Comparison of ENCODE assay signal across 8 mouse cellular contexts in genomic region chr13:60488131-60488883, GRCm38 (mm10).
DNase-seq lines count a peak whose midpoint lies in the region; ATAC-seq and TF ChIP-seq lines count a peak whose summit lies in the region.

No protein-coding gene starts in this region.

- no peak for TF ChIP-seq CTCF in cerebellum, adult 2 months (IDR thresholded peaks at IDR 0.05; ENCODE audit: borderline replicate concordance, insufficient read depth, low read depth, low read length)
- no peak for TF ChIP-seq CTCF in gastrocnemius, adult 2 months (IDR thresholded peaks at IDR 0.05)
- TF ChIP-seq CTCF in kidney, postnatal 0 days (IDR thresholded peaks at IDR 0.05; ENCODE audit: low read depth), result no peak

- 0 out of 2 replicates have a peak, but pooled peaks cover 8% of the 10 kb centered on the region for H3K9me3 ChIP-seq in limb, embryonic 13.5 days
- no peaks in the 10 kb centered on the region; the same call in 1 of the 2 replicates for H3K9me3 ChIP-seq in limb, embryonic 10.5 days (replicated peaks)
- H3K9me3 ChIP-seq in kidney, postnatal 0 days (replicated peaks; ENCODE audit: low read length), result no peaks in the 10 kb centered on the region
- H3K9me3 ChIP-seq in neural tube, embryonic 14.5 days (ENCODE audit: control insufficient read depth, low read length), result no peaks in the 10 kb centered on the region

- H3K4me3 ChIP-seq in limb, embryonic 13.5 days, result no peak overlapping the region
- H3K4me3 ChIP-seq in limb, embryonic 10.5 days, result no peak overlapping the region
- H3K4me3 ChIP-seq in cerebellum, adult 2 months (replicated peaks; ENCODE audit: insufficient read depth, low read depth, low read length), result no peak overlapping the region
- peak overlapping the region; percentile 44 for H3K4me3 ChIP-seq in gastrocnemius, adult 2 months
- H3K4me3 ChIP-seq in kidney, postnatal 0 days (replicated peaks; ENCODE audit: low read depth, low read length), result no peak overlapping the region
- H3K4me3 ChIP-seq in neural tube, embryonic 14.5 days (ENCODE audit: low read depth, low read length), result no peak overlapping the region

- intact Hi-C loops in gastrocnemius, adult 2 months (cut with DNase I), result no loop called here

- TF ChIP-seq POLR2A in cerebellum, adult 2 months (IDR thresholded peaks at IDR 0.05; ENCODE audit: borderline replicate concordance, insufficient read depth, low read length), result no peak

- H3K27ac ChIP-seq in limb, embryonic 13.5 days, result peak overlapping the region; percentile 72
- no peak overlapping the region for H3K27ac ChIP-seq in limb, embryonic 10.5 days
- no peak overlapping the region; the same call in 1 of the 2 replicates for H3K27ac ChIP-seq in cerebellum, adult 2 months (ENCODE audit: insufficient read depth, low read length)
- H3K27ac ChIP-seq in gastrocnemius, adult 2 months, result peak overlapping the region; percentile 93
- peak overlapping the region; percentile 76 for H3K27ac ChIP-seq in kidney, postnatal 0 days
- peak overlapping the region; percentile 4 for H3K27ac ChIP-seq in neural tube, embryonic 14.5 days (ENCODE audit: low read depth, low read length)

- ATAC-seq in limb, embryonic 13.5 days (ENCODE audit: low FRiP score, low read depth), result peak; percentile 82
- ATAC-seq in kidney, postnatal 0 days (replicated peaks; ENCODE audit: low FRiP score, low read depth), result 0 out of 2 replicates have a peak, but pooled peaks have one; percentile 34
- peak; percentile 34; the same call in 1 of the 2 replicates for ATAC-seq in neural tube, embryonic 14.5 days (ENCODE audit: low read depth)

- no peak overlapping the region; the same call in 1 of the 2 replicates for H3K4me2 ChIP-seq in limb, embryonic 13.5 days (replicated peaks)
- H3K4me2 ChIP-seq in kidney, postnatal 0 days (ENCODE audit: low read length), result no peak overlapping the region
- no peak overlapping the region for H3K4me2 ChIP-seq in neural tube, embryonic 14.5 days (ENCODE audit: low read depth, low read length)

- 58% methylated on average over 13 of the region's 13 CpGs for WGBS in limb, embryonic 13.5 days
- 84% methylated on average over 13 of the region's 13 CpGs for WGBS in limb, embryonic 10.5 days
- WGBS in cerebellum, adult 2 months, result 21% methylated on average over 13 of the region's 13 CpGs
- WGBS in kidney, postnatal 0 days, result 27% methylated on average over 13 of the region's 13 CpGs
- WGBS in neural tube, embryonic 14.5 days, result 45% methylated on average over 13 of the region's 13 CpGs

- H3K9ac ChIP-seq in limb, embryonic 13.5 days, result no peak overlapping the region
- H3K9ac ChIP-seq in kidney, postnatal 0 days (ENCODE audit: low read depth, low read length), result no peak overlapping the region
- no peak overlapping the region for H3K9ac ChIP-seq in neural tube, embryonic 14.5 days (replicated peaks; ENCODE audit: low read depth, low read length)

- no peaks in the 10 kb centered on the region for H3K36me3 ChIP-seq in limb, embryonic 13.5 days
- no peaks in the 10 kb centered on the region for H3K36me3 ChIP-seq in limb, embryonic 10.5 days
- no peaks in the 10 kb centered on the region for H3K36me3 ChIP-seq in kidney, postnatal 0 days (ENCODE audit: insufficient read depth, low read length)
- no peaks in the 10 kb centered on the region for H3K36me3 ChIP-seq in neural tube, embryonic 14.5 days (ENCODE audit: control insufficient read depth, insufficient read depth, low read length)

- DNase-seq in limb, embryonic 10.5 days (ENCODE audit: low spot score), result no peak
- DNase-seq in cerebellum, adult 2 months, result peak; percentile 63 to 78
- peak; percentile 87 for DNase-seq in gastrocnemius, adult 2 months
- DNase-seq in kidney, postnatal 0 days (ENCODE audit: low spot score), result peak; percentile 74
- no peak for DNase-seq in thymus, postnatal 0 days (ENCODE audit: low spot score)
- no peak for DNase-seq in spleen, postnatal 14 days (ENCODE audit: low spot score in 2 of 2)

- H3K27me3 ChIP-seq in limb, embryonic 13.5 days, result no peaks in the 10 kb centered on the region
- H3K27me3 ChIP-seq in limb, embryonic 10.5 days (ENCODE audit: low read depth, poor library complexity, severe bottlenecking), result no peaks in the 10 kb centered on the region
- no peaks in the 10 kb centered on the region for H3K27me3 ChIP-seq in cerebellum, adult 2 months (ENCODE audit: control insufficient read depth, insufficient read depth, low read length)
- H3K27me3 ChIP-seq in kidney, postnatal 0 days (ENCODE audit: insufficient read depth, low read length), result no peaks in the 10 kb centered on the region
- no peaks in the 10 kb centered on the region for H3K27me3 ChIP-seq in neural tube, embryonic 14.5 days (ENCODE audit: control insufficient read depth, insufficient read depth, low read length)

- peaks cover 18% of the 10 kb centered on the region for H3K4me1 ChIP-seq in limb, embryonic 13.5 days
- peaks cover 10% of the 10 kb centered on the region; the same call in 1 of the 2 replicates for H3K4me1 ChIP-seq in limb, embryonic 10.5 days
- H3K4me1 ChIP-seq in cerebellum, adult 2 months (ENCODE audit: control insufficient read depth, insufficient read depth, low read length), result peaks cover 28% of the 10 kb centered on the region
- no peaks in the 10 kb centered on the region; the same call in 1 of the 2 replicates for H3K4me1 ChIP-seq in kidney, postnatal 0 days (replicated peaks; ENCODE audit: insufficient read depth, low read length)
- no peaks in the 10 kb centered on the region; the same call in 1 of the 2 replicates for H3K4me1 ChIP-seq in neural tube, embryonic 14.5 days (ENCODE audit: control insufficient read depth, insufficient read depth, low read length)

Comparison
In these comparisons a context has a peak if more than half of its experiments do, and no peak if none do; other contexts are left out.
1. H3K27ac ChIP-seq: peak in limb, embryonic 13.5 days (single experiment), gastrocnemius, adult 2 months (single experiment), kidney, postnatal 0 days (single experiment) and neural tube, embryonic 14.5 days (single experiment); none in limb, embryonic 10.5 days (single experiment) and cerebellum, adult 2 months (single experiment).
2. DNase-seq: peak in cerebellum, adult 2 months (2 of 2), gastrocnemius, adult 2 months (single experiment) and kidney, postnatal 0 days (single experiment); none in limb, embryonic 10.5 days (single experiment), thymus, postnatal 0 days (single experiment) and spleen, postnatal 14 days (0 of 2).
3. Peak in every context shown above with its lines, with median percentiles within 50 percentile points of each other: ATAC-seq.